Mouse (Mus musculus) inflammation-experienced regulatory T-cells, adult 6 months (primary cell): Measurements from ENCODE around the gene Cxcl9. TPM values are rescaled to one million over a fixed set of nuclear protein-coding genes. Genes with fewer than 3 reads are reported as not detected.

Source experiments
- ATAC-seq: one replicate; pipeline ENCODE4 v1.8.0; 2017
- polyA plus RNA-seq, 3 experiments: library from polyadenylated mRNA; unstranded; fragments of 100-300 nt; shearing (Covaris generic); gene quantifications; one replicate each; pipeline ENCODE4 v1.2.1; 2017

Gene Cxcl9
- polyA plus RNA-seq, 3 experiments from 2014 or later, result 0.99 TPM; not detected in 2

- peak; percentile 54 for ATAC-seq
Measured at GRCm38 (mm10) chr5:92336743-92337142, 8.9 kb upstream of the Cxcl9 start.

GRCm38 (mm10) chr5:92332359-92332840 lies 4.5 kb upstream of the Cxcl9 start:
- no peak for ATAC-seq

- ATAC-seq, result no peak
Measured at GRCm38 (mm10) chr5:92331635-92332338, 3.9 kb upstream of the Cxcl9 start, which contains the start of gene Art3. Gene Art3 (plus strand): TSS chr5:92331827.

GRCm38 (mm10) chr5:92331122-92331521 lies 3.2 kb upstream of the Cxcl9 start:
- no peak for ATAC-seq

DNA sequence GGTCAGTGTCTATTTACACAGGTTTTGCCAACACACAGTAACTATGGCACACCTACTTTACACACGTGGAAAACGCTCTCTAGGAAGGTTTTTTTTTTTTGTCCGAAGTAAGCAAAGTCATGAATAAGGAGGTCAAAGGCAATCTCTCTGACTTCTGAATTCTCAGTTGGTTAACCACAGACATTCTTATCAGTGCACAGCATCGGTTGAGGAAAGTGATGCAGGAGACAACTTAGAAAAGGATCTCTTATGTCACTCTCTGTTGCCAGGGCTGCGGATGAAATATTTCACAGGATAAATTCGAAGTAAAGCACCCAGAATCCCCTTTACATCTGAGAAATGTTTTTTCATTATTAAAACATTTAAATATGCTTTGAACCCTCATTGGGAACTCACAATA lies 512 bp downstream of the Cxcl9 start:
- ATAC-seq, result peak; percentile 67

- ATAC-seq, result no peak
Measured at GRCm38 (mm10) chr5:92323264-92323663, 4.6 kb downstream of the Cxcl9 start.

GRCm38 (mm10) chr5:92322612-92323011 lies 5.3 kb downstream of the Cxcl9 start:
- ATAC-seq, result no peak

DNA sequence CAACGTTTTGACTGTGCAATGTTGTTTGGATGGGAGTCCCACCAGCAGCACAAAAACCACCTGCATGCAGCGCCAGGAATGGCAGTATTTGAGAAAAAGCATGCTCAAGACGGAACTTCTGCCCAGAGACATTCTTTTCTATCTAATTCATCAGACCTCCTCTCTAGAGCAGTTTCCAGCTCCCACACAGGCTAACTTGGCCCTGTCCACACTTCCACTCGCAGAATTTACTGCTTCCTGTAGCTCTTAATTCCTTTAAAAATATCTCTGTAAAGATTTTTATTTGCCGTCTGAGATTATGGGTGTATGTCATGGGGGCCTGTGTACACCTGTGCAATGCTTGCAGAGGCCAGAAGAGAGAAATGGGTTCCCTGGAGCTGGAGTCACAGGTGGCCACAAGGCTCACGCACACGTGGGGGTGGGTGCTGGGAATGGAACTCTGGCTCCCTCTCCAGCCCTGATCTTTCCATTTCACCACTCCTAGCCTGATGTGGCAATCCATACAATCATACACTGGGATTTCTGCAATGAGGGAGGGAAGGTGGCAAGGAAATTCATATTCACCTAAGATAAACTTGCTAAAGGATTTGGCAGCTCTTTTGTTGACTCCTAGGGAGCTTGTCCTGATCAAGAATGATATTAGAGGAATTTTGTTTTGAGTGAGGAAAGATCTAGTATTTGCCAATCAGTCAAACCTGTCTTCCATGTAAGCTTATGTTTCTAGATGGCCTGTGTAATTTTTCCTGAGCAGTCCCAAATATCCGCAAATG lies 6.1 kb downstream of the Cxcl9 start:
- no peak for ATAC-seq

DNA sequence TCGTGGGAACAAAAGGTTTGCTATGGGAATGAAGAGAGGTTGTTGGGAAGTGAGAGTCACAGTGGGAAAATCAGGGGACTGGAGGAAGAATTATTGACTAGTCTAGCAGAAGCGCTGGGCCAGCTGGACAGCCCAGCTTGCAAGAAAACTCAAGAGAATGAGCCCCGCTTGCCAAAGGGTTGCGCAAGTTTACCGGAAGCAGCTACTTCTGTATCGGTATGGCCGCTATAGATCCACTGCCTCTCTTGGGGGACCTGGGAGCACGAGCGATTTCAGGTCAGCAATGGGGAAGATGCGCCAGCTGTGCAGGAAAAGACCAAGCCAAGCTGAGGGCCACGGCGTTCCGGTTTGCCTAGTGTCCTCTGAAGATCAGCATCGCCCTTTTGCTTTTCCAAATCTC lies 9.3 kb downstream of the Cxcl9 start:
- ATAC-seq, result no peak

- no peak for ATAC-seq
Measured at GRCm38 (mm10) chr5:92318119-92318518, 9.8 kb downstream of the Cxcl9 start.

DNA sequence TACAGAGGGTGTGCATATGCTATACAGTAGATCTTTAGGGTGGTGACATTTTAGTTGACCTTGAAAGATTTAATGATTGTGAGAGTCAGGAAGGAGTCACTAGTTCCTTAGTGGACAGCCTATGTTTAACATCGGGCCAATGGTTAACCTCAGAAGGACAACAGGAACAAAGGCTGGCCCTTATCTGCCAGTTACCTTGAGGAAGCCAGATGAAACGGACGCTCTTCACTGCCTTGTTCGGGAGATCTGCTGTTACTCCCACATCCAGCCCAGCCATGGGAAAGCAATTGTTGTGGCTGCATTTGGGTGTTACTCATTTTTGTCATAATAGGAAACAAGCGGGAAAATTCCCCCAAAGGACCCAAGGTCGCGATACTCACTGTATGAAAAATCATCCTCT lies 14.1 kb downstream of the Cxcl9 start:
- ATAC-seq, result no peak

- peak; percentile 27 for ATAC-seq
Measured at GRCm38 (mm10) chr5:92312046-92312715, 15.7 kb downstream of the Cxcl9 start.

DNA sequence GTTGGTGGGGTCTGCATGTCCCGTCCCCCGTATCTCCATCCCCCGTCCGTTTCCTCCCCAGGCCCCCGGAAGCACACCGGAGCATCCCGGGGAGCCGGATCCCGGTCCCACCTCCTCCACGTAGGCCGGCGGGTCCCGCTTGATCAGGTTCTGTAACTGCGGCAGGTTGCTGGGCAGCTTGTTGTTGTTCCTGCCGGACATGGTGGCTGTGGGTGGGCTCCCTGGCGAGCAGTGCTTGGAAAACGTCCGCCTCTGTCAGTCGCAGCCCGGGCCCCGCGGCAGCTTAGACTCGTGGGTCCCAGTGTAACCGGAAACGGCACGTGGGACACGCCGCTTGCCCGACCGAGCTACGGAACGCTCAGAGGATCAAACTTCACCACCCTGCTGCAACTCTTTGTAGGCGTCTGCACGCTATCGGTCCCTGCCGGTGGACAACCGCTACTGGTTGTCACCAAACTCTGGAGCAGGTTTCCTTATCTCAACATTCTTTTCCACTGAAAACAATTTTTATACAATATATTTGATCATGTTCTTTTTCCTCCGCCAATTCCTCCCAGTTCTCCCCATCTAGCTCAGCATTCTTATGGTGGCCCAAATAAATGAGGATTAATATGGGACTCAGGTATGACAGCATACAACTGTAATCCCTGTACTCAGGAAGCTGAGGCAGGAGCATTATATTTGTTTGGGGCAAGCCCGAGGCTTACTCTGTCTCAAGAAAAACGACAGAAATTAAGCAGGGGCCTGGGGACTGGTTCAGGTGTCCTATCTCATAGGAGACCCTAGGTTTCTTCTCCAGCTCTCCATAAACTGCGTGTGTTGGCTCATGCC lies 18.0 kb downstream of the Cxcl9 start, which contains the start of gene Sdad1:
Sdad1 (minus strand) TSS at position 799 of the 831 bp plus-strand sequence.
- peak; percentile 96 for ATAC-seq

DNA sequence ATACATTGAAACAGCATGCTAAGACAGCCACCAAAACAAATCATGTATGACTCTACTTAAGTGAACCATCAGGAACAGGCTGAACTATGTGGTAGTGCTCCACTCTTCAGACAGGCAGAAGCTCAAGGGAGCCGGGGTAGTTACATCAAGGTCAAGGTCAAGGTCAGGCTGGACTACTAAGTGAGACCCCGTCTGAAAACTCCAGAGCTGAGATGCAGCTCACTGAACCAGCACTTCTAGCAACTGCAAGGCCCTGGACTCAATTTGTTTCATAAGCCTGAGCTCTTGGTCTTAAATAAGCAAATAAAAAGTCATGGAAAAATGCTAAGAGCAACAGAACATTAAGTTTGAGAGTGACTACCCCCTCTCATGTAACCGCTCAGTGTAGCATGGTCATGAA lies 23.6 kb downstream of the Cxcl9 start:
- ATAC-seq, result no peak

GRCm38 (mm10) chr5:92302149-92302840 lies 25.6 kb downstream of the Cxcl9 start:
- no peak for ATAC-seq

- ATAC-seq, result no peak
Measured at GRCm38 (mm10) chr5:92294525-92294924, 33.4 kb downstream of the Cxcl9 start.

GRCm38 (mm10) chr5:92291652-92292414 lies 36.0 kb downstream of the Cxcl9 start:
- no peak for ATAC-seq

GRCm38 (mm10) chr5:92287840-92288239 lies 40.0 kb downstream of the Cxcl9 start:
- ATAC-seq, result no peak

GRCm38 (mm10) chr5:92283107-92283506 lies 44.8 kb downstream of the Cxcl9 start:
- ATAC-seq, result no peak

DNA sequence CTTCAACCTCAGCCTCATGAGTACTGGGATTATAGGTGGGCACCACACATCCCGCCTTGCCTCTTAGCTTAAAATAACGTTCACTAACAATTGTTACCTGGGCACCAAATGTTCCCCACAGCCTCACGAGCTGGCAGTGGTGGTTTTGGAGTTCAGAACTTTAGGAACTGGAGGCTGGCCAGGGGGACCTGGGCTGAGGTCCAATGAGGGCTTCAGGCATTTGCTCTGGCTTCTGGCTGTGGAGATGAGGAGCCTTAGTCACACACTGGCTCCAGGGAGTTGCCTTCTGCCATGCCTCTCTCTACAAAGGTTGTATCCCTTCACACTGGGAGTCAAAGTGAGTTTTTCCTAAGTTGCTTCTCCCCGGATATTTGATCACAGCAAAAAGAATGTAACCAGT lies 45.3 kb downstream of the Cxcl9 start:
- ATAC-seq, result no peak
